Mouse (Mus musculus) lung, adult 2 months (tissue): ENCODE data around the gene Rsrc1.

Experiments
- CTCF ChIP-seq: fragments of 200-500 bp; IDR thresholded peaks from 2 replicates; pipeline ENCODE4 v1.5.1; 2011; ENCODE audit warnings: mild to moderate bottlenecking, low read length, control low read depth; ENCODE audit not compliant: insufficient read depth
- POLR2A ChIP-seq: fragments of 200-500 bp; IDR thresholded peaks from 2 replicates; pipeline ENCODE4 v1.6.1; 2011; ENCODE audit warnings: low read depth, mild to moderate bottlenecking, control low read depth, low read length, borderline replicate concordance; ENCODE audit errors: extremely low read depth

DNA sequence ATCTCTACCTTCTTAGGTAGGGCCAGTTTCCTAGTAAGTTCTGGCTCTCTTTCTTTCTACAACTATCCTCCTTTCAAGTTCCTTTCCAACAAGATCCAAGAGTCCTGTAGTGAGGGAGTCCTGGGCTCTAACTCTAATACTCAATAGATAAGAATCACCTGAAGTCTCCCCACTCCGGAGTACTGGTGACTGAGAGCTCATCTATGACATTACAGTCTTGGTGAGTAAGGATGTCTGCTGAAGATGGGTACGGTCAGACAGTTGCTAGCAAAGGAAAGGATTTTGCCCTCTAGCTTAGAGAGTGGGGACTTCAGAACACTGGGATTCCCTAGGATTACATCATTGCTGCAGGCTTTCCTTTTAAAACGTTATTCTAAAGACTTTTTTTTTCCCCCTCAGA lies 6.7 kb upstream of the Rsrc1 start:
- TF ChIP-seq POLR2A, result no peak
- no peak for TF ChIP-seq CTCF
